Mouse (Mus musculus) thymus, postnatal 36 days (tissue): Measurements from ENCODE around the gene Olfr1161.
"Not testable (repeated sequence)": the region's sequence is repeated elsewhere in the genome, so short reads cannot be mapped to it uniquely, and the experiment has no call there.

Experiments used
- DNase-seq, 2 experiments: peaks; one replicate each; pipeline ENCODE4 v3.0.0; 2022; ENCODE audit warnings: mixed read lengths in 2 of 2

Olfr1161 gene

GRCm38 (mm10) chr2:88022474-88022873 is at the start of gene Olfr1161:
TSS of gene Olfr1161 (plus strand) at chr2:88022774.
- not testable (repeated sequence) for DNase-seq

DNA sequence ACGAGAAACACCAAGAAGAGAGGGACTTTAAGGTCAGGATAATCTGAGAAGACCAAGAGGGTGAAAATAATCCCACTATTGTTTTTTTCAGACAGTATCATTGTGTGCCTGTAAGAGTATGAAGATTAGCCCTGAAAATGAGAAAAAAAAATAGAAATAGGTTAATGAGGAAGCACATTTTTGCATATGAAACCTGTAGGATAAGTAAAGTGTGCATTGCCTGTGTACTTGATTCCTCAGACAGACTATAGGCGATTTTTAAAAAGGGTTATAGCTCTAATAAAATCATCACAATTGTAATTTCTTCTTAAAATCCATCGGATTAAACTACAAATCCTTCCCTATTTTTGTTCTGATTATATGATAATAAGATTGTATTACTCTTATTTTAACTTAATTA is 48.0 kb upstream of the Olfr1161 start, which contains the start of gene Olfr74:
Gene Olfr74 (minus strand): TSS at position 101 of the 400 bp plus-strand sequence.
- DNase-seq, result no peak

DNA sequence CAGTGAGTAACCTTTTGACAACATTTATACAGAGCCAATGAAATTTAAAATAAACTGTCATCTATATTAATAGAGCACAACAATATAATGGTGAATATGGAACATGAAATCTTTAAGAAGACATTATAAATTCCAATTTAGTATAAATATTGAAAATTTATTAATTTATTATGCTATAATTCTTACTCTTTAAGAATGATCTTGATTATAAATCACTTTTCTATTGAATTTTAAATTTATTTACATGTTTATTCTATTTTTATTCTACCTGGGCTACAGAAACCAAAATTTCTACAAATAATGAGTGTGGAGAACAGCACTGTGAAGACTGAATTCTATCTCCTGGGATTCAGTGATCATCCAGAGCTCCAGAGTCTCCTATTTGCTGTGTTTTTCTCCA is 32.8 kb upstream of the Olfr1161 start, which contains the start of gene Olfr1158:
Gene Olfr1158 (plus strand): TSS at position 301 of the 400 bp plus-strand sequence.
- no peak for DNase-seq

GRCm38 (mm10) chr2:88007515-88008318 is 14.9 kb upstream of the Olfr1161 start, which contains the start of gene Olfr1160:
TSS of gene Olfr1160 (minus strand) at chr2:88008268.
- no peak for DNase-seq

DNA sequence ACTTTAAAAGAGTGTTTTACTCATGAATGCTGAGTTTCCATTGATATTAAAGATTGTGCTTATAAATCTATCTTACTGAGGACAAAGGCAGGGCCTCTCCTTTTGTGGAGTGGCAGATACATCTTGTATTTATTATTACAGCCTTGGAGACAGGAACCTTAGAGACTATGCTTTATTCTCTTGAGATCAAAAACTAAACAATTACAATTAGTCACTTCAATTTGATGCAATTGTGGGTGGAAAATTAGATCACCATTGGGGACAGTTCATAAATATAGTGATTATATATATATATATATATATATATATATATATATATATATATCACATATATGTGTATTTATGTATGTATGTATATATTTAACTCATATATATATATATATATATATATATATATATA is 15.0 kb downstream of the Olfr1161 start, which contains the start of gene Olfr73:
Gene Olfr73 (minus strand): TSS at position 101 of the 400 bp plus-strand sequence.
- no peak for DNase-seq

DNA sequence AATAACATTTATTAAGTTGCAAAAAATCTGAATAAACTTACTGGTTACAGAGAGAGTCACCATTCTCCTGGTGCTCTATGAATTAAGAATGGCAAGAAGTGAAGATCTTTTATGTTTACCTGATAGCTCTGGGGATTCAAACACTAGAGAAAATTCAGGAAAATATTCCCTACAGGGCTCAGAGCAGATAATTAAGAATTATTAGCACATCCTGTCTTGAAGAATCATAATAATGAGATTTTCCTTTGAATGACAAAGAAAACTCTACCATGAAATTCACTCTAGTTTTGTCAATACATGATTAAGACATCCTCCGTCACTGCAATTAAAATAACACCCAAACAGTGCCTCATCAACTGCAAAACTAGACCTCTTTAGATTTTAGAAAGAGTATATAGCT is 28.5 kb downstream of the Olfr1161 start, which contains the start of gene Olfr1162:
Gene Olfr1162 (minus strand): TSS at position 101 of the 400 bp plus-strand sequence.
- no peak for DNase-seq

GRCm38 (mm10) chr2:88063587-88063986 is 41.0 kb downstream of the Olfr1161 start:
- no peak for DNase-seq

DNA sequence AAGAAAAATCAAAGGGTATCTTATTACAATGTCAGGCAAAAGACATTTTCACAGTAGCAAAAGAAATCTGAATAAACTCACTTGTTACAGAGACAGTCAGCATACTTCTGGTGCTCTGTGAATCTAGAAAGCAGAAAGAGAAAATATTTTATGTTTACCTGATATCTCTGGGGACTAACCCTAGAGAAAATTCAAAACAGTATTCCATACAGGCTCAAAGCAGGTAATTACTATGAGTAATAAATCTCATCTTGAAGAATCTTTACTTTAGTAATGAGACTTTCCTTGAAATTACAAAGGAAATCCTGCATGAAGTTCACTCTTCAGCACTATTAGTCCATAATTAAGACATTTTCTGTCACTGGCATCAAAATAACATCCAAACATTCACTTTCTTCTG is 49.2 kb downstream of the Olfr1161 start, which contains the start of gene Olfr1163:
Gene Olfr1163 (minus strand): TSS at position 101 of the 400 bp plus-strand sequence.
- DNase-seq, result no peak
